Mouse (Mus musculus) embryo, embryonic 10.5 days (tissue): ENCODE measurements around the gene Katnbl1.
A peak's percentile ranks its signal among the peaks of the same experiment; 100 is the strongest.
"Not testable (repeated sequence)": the region's sequence is repeated elsewhere in the genome, so short reads cannot be mapped to it uniquely, and the experiment has no call there.

ENCODE experiments used
- DNase-seq: peaks from one replicate; pipeline ENCODE4 v3.0.0-alpha.2; 2015; ENCODE audit warnings: low spot score

Katnbl1 gene

DNA sequence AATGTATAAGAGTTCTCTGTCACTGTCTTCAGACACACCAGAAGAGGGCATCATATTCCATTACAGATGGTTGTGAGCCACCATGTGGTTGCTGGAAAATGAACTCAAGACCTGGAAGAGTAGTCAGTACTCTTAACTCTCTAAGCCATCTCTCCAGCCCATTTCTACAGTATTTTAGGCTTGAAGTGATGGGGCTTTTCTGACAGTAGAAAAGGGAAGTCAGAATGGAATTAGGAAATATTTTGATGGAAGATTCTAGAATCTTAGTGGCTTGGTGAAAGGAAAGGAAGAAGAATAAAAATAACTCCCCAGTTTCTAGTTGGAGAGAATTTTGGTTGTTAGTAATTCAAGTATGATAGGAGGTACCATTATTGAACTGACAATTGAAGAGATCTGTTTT, 14.9 kb downstream of the Katnbl1 start:
- no peak for DNase-seq

GRCm38 (mm10) chr2:112396649-112397048, 17.6 kb downstream of the Katnbl1 start:
- DNase-seq, result no peak

DNA sequence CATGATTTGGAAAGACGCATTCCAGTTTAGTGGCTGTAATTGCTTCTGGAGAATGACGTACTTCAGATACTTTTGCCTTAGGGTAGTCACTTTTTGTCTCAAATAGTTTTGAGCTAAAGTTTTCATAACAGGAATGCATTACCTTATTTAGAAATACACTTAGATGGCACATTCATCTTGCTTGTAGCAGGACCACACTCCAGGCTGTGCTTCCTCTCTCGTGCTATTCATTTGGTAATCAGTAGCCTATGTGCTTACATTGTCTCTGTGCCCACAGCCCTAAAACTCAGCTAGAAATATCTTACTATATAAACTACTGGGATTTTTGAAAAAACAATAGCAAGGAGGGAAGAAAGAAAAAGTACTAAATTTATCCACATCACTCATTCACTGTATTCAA, 28.0 kb downstream of the Katnbl1 start:
- no peak for DNase-seq

DNA sequence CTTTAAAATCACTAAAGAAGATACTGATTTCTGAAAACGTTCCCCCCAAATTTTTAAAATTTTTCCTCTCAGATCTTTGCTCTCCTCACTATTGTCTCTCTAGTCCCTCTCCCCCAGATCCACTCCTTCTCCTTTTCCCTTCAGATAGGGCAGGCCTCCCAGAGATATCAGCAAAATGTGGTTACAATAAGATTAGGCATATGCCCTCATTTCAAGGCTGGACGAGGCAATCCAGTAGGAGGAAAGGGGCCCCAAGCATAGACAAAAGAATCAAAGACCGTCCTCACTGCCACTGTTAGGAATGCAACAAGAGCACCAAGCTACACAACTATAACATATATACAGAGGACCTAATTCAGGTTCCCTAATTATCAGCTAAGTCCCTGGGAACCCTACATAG, 46.3 kb downstream of the Katnbl1 start:
- DNase-seq, result no peak

DNA sequence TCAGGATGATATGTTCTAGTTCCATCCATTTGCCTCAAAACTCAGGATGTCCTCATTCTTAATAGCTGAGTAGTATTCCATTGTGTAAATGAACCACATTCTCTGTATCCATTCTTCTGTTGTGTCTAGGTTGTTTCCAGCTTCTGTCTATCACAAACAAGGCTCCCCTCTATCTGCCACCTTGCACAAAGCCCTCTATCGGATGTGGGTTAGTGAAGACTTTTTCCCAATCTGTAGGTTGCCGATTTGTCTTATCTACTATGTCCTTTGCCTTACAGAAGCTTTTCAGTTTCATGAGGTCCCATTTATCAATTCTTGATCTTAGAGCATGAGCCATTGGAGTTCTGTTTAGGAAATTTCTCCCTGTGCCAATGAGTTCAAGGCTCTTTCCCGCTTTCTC, 49.5 kb downstream of the Katnbl1 start:
- DNase-seq, result not testable (repeated sequence)

DNA sequence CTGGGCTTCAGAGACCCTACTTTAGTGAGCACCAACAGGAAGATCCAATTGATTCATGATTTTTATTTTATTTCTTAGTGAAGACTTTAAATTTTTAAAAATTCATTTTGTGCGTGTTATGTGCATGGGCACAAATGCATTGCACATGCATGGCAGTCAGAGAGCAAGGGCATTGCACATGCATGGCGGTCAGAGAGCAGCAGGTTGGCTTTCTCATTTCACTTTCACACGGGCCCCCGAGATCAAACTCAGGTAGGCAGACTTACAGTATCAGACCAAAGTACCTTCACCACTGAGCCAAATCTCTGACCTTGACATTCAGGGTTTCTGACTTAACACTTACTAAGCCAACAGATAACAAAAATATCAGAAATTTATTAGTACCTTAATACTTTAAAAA, 50.7 kb downstream of the Katnbl1 start:
- DNase-seq, result no peak

GRCm38 (mm10) chr2:112430403-112430802, 51.4 kb downstream of the Katnbl1 start:
- no peak for DNase-seq

DNA sequence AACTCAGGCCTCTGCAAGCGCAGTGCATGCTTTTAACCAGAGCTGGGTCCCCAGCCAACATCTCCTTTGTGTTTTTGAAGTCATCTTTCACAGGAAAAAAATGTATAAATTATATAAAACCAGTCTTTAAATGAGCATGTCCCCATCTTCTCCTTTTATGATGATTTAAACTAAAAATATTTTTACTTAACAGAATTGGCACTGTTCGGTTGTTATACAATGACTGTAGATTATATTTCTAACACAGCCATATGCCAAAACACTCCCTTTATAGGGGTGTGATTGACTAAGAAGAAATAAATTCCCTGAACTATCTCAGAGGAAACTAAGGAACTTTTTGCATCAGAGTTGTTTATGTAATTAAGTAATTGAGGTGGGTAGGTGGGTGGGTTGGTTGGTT, 53.5 kb downstream of the Katnbl1 start:
- no peak for DNase-seq

DNA sequence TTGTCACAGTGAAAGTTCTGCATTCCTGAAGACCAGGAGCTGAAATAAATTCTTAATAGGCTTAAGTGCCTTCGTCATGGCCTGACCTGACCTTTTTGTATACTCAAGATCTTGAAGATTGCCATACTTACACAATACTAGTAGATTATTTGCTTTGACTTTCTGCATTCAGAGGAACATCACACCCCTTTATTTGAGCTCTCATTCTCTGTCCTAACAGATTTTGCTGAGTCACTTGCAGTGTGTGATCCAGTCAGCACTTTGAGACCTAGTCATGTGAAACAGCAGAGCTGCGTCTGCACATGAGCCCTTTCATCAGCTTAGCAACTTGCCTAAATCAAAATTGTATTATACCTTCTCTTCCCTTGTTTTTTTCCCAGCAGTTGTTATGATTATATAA, 54.3 kb downstream of the Katnbl1 start:
- no peak for DNase-seq

GRCm38 (mm10) chr2:112436292-112436691, 57.3 kb downstream of the Katnbl1 start:
- DNase-seq, result no peak

DNA sequence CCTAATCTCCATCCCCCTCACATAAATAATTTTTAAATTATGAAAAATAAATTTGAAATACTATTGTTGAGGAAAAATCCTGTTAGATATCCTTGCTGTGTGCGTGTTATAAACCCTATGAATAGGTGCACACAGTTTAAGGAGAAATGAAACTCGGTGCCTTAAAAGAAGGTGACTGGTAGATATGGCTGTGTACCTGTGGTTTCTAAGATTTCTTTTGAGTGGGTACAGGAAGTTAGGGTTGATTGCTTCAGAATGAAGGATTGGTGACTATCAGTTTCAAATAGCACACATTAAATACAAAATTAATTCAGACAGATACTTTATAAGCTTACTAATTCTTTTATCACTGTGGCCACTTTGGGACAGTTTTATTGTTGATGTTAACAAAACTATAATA, 58.6 kb downstream of the Katnbl1 start:
- DNase-seq, result no peak

GRCm38 (mm10) chr2:112443491-112443890, 64.5 kb downstream of the Katnbl1 start:
- no peak for DNase-seq

DNA sequence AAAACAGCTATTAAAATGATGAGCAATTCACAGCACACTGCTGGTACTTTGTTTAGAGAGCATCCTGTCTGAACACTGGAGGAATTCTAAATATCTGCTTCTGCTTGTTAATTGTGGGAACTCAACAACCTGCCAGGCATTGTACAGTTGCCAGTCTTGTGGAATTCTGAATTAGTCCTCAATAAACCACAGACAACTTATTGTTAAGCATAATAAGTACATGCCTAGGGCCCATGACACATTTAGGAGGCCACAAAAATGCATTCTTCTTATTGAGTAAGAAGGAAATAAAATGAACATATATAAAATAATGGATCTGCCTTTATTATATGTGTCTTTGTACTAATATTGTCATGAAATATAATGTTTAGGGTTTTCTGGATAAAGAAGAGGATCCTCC, 66.5 kb downstream of the Katnbl1 start:
- no peak for DNase-seq

GRCm38 (mm10) chr2:112448046-112448445, 69.0 kb downstream of the Katnbl1 start:
- not testable (repeated sequence) for DNase-seq

DNA sequence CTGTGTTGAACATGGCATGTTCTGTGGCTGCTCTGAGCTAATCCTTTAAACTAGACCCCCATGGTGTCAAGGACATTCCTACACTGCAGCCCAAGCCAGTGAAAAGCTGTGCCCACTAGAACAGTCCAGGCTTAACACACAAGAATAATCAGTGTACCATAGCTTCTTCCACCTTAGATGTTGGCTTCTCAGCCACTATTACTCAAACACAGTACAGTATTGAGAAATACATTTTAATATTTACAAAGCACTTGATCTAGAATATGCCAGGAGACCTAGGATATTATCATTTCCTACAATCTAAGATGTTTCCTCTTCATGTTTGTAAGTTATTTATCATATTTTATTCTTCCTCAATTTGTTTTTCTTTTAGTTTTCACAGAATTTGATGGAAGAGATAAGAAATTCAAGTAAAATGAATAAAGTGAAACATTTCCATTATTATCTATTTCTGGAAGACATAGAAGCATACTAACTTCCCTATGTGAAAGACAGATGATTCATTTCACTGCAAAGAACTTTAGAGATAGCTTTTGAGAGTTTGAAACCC, 69.6 kb downstream of the Katnbl1 start:
- no peak for DNase-seq

DNA sequence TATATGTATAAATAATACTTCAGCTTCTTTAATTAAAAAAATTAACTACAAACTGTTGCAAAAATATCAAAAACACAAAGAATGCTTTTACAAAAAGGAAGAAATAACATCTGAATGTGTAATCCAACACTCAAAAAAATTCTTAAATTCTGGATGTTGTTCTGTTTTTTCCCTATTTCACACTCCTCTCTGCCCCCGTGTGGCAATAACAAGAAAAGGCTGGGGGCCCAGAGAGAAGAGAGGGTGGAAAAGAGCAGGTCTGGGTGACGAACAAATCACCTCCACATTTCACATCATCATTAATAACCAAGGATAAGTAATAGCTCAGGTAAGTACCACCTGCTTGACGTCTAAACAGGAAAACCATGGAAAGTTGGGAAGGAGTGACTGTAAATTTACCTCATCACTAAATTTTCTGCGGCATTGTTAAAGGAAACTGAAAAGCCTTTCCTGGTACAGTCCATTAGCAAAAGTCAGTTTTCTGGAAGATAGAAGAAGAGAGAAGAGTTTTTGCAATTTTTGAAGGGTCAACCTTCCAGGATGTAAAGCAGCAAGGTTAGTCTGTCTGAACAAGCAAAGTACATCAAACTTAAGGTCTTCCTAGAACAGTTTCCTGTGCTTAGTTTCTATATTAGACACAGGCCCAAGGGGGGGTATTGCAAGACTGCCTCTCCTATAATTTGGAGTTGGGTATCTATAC, 70.7 kb downstream of the Katnbl1 start:
- DNase-seq, result peak; percentile 26

- DNase-seq, result not testable (repeated sequence)
Measured at GRCm38 (mm10) chr2:112452513-112452912, 73.5 kb downstream of the Katnbl1 start.

DNA sequence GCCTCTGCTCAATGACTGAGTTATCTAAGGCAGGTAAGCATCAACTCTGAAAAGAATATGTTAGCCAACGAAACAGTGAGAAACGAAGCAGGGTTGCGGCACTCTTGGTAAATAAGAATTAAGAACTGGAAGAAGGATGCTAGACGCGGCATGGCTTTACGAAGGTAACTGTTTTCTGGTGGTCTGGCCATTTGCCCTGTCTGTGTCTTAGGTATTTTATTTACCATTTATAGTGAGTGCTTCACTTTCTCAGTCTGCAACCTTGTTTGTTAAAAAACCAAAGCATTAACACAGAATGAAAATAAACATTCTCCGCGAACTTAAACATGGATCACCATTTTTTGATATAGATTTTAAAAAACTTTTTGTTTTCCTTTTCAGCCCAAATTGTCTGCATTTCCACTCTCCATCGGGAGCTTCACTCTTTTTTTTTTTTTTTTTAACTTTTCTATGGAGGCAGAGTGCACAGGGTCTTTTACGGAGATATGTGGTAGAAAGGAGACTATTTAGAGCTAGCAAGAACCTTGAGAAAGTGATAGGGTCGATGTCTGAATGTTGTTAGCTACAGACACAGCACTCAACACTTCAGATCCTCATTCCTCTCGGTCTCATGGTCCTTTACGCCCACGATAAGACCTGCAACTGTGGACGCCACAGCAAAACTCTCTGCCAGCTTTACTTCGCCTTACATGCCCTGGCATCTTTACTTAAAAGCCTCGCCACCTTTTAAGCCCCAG, 75.3 kb downstream of the Katnbl1 start:
- DNase-seq, result peak; percentile 2

- peak; percentile 96 for DNase-seq
Measured at GRCm38 (mm10) chr2:112454862-112455564, 76.0 kb downstream of the Katnbl1 start, which contains the start of gene Emc7. Gene Emc7 (plus strand): TSS chr2:112454997.

GRCm38 (mm10) chr2:112460557-112460956, 81.5 kb downstream of the Katnbl1 start:
- DNase-seq, result no peak
